ENCODE assay signal across 11 mouse cellular contexts in genomic region chr2:96707772-96708350, GRCm38 (mm10).
DNase-seq lines count a peak whose midpoint lies in the region; ATAC-seq lines count a peak whose summit lies in the region.
"Had no signal": no experiment of that assay in that cellular context is flagged by ENCODE, and none has a peak within 500 bp of the region (broad histone marks: within the 10 kb centered on the region; RNA-seq: fewer than 3 reads in every experiment).

No protein-coding gene starts in this region.

- H3K4me3 ChIP-seq in hindbrain, embryonic 14.5 days (replicated peaks; ENCODE audit: low read length): no peak overlapping the region
- no peak overlapping the region for H3K4me3 ChIP-seq in hindbrain, embryonic 10.5 days
- no peak overlapping the region for H3K4me3 ChIP-seq in neural tube, embryonic 12.5 days
- H3K4me3 ChIP-seq: heart, embryonic 13.5 days had no signal

- no peak for ATAC-seq in hindbrain, embryonic 14.5 days (ENCODE audit: low FRiP score)
- ATAC-seq in neural tube, embryonic 12.5 days (ENCODE audit: low FRiP score, low read depth): 0 out of 2 replicates have a peak, but pooled peaks have one; percentile 41

- WGBS in hindbrain, embryonic 14.5 days: 70% methylated on average over 4 of the region's 4 CpGs
- WGBS in hindbrain, embryonic 10.5 days: 67% methylated on average over 4 of the region's 4 CpGs
- WGBS in neural tube, embryonic 12.5 days: 69% methylated on average over 4 of the region's 4 CpGs

- H3K4me2 ChIP-seq in hindbrain, embryonic 14.5 days (replicated peaks): no peak overlapping the region
- no peak overlapping the region for H3K4me2 ChIP-seq in neural tube, embryonic 12.5 days (replicated peaks)
- H3K4me2 ChIP-seq: heart, embryonic 13.5 days; liver, embryonic 11.5 days had no signal

- DNase-seq in hindbrain, embryonic 14.5 days (ENCODE audit: low spot score): peak; percentile 43
- no peak for DNase-seq in hindbrain, embryonic 10.5 days (ENCODE audit: low spot score)
- DNase-seq in neural tube, embryonic 10.5 days (ENCODE audit: extremely low spot score, low spot score): no peak
- DNase-seq in cerebellum, adult 8-10 months: peak; percentile 26
- peak; percentile 32 for DNase-seq in retina, postnatal 1 day
- no peak for DNase-seq in heart, adult 18-20 months
- no peak for DNase-seq in urinary bladder, postnatal 10 days (ENCODE audit: low spot score)
- DNase-seq: kidney, adult 2 months had no signal

- H3K36me3 ChIP-seq in hindbrain, embryonic 14.5 days (replicated peaks; ENCODE audit: control insufficient read depth, insufficient read depth): no peaks in the 10 kb centered on the region
- H3K36me3 ChIP-seq in hindbrain, embryonic 10.5 days: no peaks in the 10 kb centered on the region
- no peaks in the 10 kb centered on the region for H3K36me3 ChIP-seq in neural tube, embryonic 12.5 days
- H3K36me3 ChIP-seq: heart, embryonic 13.5 days had no signal

- no peaks in the 10 kb centered on the region for H3K27me3 ChIP-seq in hindbrain, embryonic 14.5 days (ENCODE audit: control insufficient read depth, insufficient read depth, low read length)
- no peaks in the 10 kb centered on the region for H3K27me3 ChIP-seq in hindbrain, embryonic 10.5 days (ENCODE audit: insufficient read depth, poor library complexity, severe bottlenecking)
- no peaks in the 10 kb centered on the region for H3K27me3 ChIP-seq in neural tube, embryonic 12.5 days (replicated peaks)
- H3K27me3 ChIP-seq: heart, embryonic 13.5 days had no signal

- H3K9me3 ChIP-seq in hindbrain, embryonic 14.5 days (ENCODE audit: control insufficient read depth, low read length): no peaks in the 10 kb centered on the region
- H3K9me3 ChIP-seq in hindbrain, embryonic 10.5 days: no peaks in the 10 kb centered on the region
- H3K9me3 ChIP-seq in neural tube, embryonic 12.5 days: no peaks in the 10 kb centered on the region
- H3K9me3 ChIP-seq: heart, embryonic 13.5 days had no signal

- no peaks in the 10 kb centered on the region for H3K4me1 ChIP-seq in hindbrain, embryonic 14.5 days (replicated peaks; ENCODE audit: control insufficient read depth, insufficient read depth, low read length)
- H3K4me1 ChIP-seq in hindbrain, embryonic 10.5 days (replicated peaks): no peaks in the 10 kb centered on the region
- no peaks in the 10 kb centered on the region for H3K4me1 ChIP-seq in neural tube, embryonic 12.5 days
- H3K4me1 ChIP-seq: heart, embryonic 13.5 days had no signal

- H3K27ac ChIP-seq in hindbrain, embryonic 14.5 days: no peak overlapping the region
- H3K27ac ChIP-seq in hindbrain, embryonic 10.5 days: no peak overlapping the region
- no peak overlapping the region for H3K27ac ChIP-seq in neural tube, embryonic 12.5 days
- H3K27ac ChIP-seq: heart, embryonic 13.5 days had no signal

- H3K9ac ChIP-seq in hindbrain, embryonic 14.5 days: no peak overlapping the region
- H3K9ac ChIP-seq in neural tube, embryonic 12.5 days: no peak overlapping the region
- H3K9ac ChIP-seq: heart, embryonic 13.5 days had no signal

Comparison
In these comparisons a context has a peak if more than half of its experiments do, and no peak if none do; other contexts are left out.
1. DNase-seq: peak in hindbrain, embryonic 14.5 days (single experiment), cerebellum, adult 8-10 months (single experiment) and retina, postnatal 1 day (single experiment); none in hindbrain, embryonic 10.5 days (single experiment), neural tube, embryonic 10.5 days (single experiment), heart, adult 18-20 months (0 of 2) and urinary bladder, postnatal 10 days (single experiment).